22 mouse cellular contexts compared by ENCODE assay signal in the genomic region with DNA sequence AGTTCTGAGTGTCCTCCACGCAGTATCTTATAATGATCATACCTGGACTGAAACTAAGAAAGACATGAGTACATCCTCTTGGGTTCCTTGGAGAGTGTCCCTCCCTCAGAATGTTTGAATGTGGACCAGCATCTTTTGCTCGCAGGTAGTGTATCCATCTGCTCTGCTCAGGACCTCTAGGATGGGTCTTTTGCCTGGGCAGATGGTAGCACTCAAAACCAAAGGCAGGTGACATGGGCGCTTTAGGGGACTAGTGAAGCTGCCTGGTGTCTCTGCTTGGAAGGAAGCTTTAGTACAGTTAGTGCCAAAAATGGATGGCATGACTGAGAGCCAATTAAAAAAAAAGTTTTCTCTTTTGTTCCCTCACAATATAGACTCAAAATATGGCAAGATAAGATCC.
"Had no signal": no experiment of that assay in that cellular context is flagged by ENCODE, and none has a peak within 500 bp of the region (broad histone marks: within the 10 kb centered on the region; RNA-seq: fewer than 3 reads in every experiment).

No protein-coding gene starts in this region.

- H3K9me3 ChIP-seq: limb, embryonic 12.5 days; limb, embryonic 15.5 days; midbrain, embryonic 15.5 days; neural tube, embryonic 13.5 days had no signal

- H3K36me3 ChIP-seq: limb, embryonic 12.5 days; limb, embryonic 15.5 days; midbrain, embryonic 15.5 days; neural tube, embryonic 13.5 days had no signal

- H3K4me2 ChIP-seq: limb, embryonic 12.5 days; limb, embryonic 15.5 days; liver, embryonic 11.5 days; lung, embryonic 14.5 days; midbrain, embryonic 11.5 days; midbrain, embryonic 15.5 days; neural tube, embryonic 13.5 days had no signal

- H3K4me1 ChIP-seq: midbrain, embryonic 15.5 days had no signal

- ATAC-seq: liver, postnatal 0 days; lung, postnatal 0 days; midbrain, embryonic 15.5 days had no signal

- H3K27ac ChIP-seq: limb, embryonic 12.5 days; limb, embryonic 15.5 days; liver, embryonic 14.5 days; macrophage; midbrain, embryonic 15.5 days; neural tube, embryonic 13.5 days had no signal

- DNase-seq: kidney, adult 9 months; kidney, postnatal 14 days; kidney, postnatal 4 days; left cerebral cortex, postnatal 4 days; liver, postnatal 0 days; lung, embryonic 14.5 days; retina, postnatal 1 day; right cerebral cortex, postnatal 25 days; spleen, adult 18-20 months; thymus, adult 2 months; thymus, postnatal 14 days; thymus, postnatal 4 days had no signal

- H3K4me3 ChIP-seq: limb, embryonic 12.5 days; limb, embryonic 15.5 days; midbrain, embryonic 15.5 days; myocyte; neural tube, embryonic 13.5 days had no signal

- H3K27me3 ChIP-seq: limb, embryonic 12.5 days; limb, embryonic 15.5 days; midbrain, embryonic 15.5 days; neural tube, embryonic 13.5 days had no signal

- H3K9ac ChIP-seq: limb, embryonic 12.5 days; limb, embryonic 15.5 days; liver, embryonic 14.5 days; liver, postnatal 0 days; lung, embryonic 14.5 days; midbrain, embryonic 15.5 days; neural tube, embryonic 13.5 days had no signal
